Mouse (Mus musculus): ENCODE data around the gene Mettl6. TPM values are rescaled to one million over a fixed set of nuclear protein-coding genes. Genes with fewer than 3 reads are reported as not detected.

The Mettl6 gene
- polyA plus RNA-seq, 1 experiment from 2014 or later = 81.5 TPM

Other genes with a start within 250 kb of the Mettl6 start
- gene Phf7, start 243.7 kb downstream of the Mettl6 start, polyA plus RNA-seq (2016; fragmentation: Nextera tagmentation; extraction: Ambion mirVana) = 13.4 and 13.5 TPM in 2 replicates
- 136 and 151 TPM in 2 replicates for gene Bap1, start 243.6 kb downstream of the Mettl6 start, polyA plus RNA-seq (2016; fragmentation: Nextera tagmentation; extraction: Ambion mirVana)
- gene Dnah1, start 171.1 kb downstream of the Mettl6 start, polyA plus RNA-seq (2016; fragmentation: Nextera tagmentation; extraction: Ambion mirVana) = 7.4 and 7.7 TPM in 2 replicates
- 28.9 and 35.5 TPM in 2 replicates for gene Capn7, start 158.4 kb downstream of the Mettl6 start, polyA plus RNA-seq (2016; fragmentation: Nextera tagmentation; extraction: Ambion mirVana)
- gene Sh3bp5, start 59.0 kb downstream of the Mettl6 start, polyA plus RNA-seq (2016; fragmentation: Nextera tagmentation; extraction: Ambion mirVana) = 17.3 and 22.8 TPM in 2 replicates
- gene Eaf1, start 641 bp downstream of the Mettl6 start, polyA plus RNA-seq (2016; fragmentation: Nextera tagmentation; extraction: Ambion mirVana) = 21.6 and 21.8 TPM in 2 replicates
- 0.05 and 0.16 TPM in 2 replicates for gene Colq, start 96.3 kb upstream of the Mettl6 start, polyA plus RNA-seq (2016; fragmentation: Nextera tagmentation; extraction: Ambion mirVana)
- gene Gm49387, start 145.8 kb upstream of the Mettl6 start, polyA plus RNA-seq (2016; fragmentation: Nextera tagmentation; extraction: Ambion mirVana) = 0.12 and 1.4 TPM in 2 replicates
- 15.5 and 16.4 TPM in 2 replicates for gene Btd, start 146.0 kb upstream of the Mettl6 start, polyA plus RNA-seq (2016; fragmentation: Nextera tagmentation; extraction: Ambion mirVana)
- gene Hacl1, start 146.2 kb upstream of the Mettl6 start, polyA plus RNA-seq (2016; fragmentation: Nextera tagmentation; extraction: Ambion mirVana) = 7.2 and 9.5 TPM in 2 replicates

All from midbrain, embryonic 10.5 days (tissue).